Mouse (Mus musculus): ENCODE measurements around the gene Scgb3a1.

The Scgb3a1 gene

DNA sequence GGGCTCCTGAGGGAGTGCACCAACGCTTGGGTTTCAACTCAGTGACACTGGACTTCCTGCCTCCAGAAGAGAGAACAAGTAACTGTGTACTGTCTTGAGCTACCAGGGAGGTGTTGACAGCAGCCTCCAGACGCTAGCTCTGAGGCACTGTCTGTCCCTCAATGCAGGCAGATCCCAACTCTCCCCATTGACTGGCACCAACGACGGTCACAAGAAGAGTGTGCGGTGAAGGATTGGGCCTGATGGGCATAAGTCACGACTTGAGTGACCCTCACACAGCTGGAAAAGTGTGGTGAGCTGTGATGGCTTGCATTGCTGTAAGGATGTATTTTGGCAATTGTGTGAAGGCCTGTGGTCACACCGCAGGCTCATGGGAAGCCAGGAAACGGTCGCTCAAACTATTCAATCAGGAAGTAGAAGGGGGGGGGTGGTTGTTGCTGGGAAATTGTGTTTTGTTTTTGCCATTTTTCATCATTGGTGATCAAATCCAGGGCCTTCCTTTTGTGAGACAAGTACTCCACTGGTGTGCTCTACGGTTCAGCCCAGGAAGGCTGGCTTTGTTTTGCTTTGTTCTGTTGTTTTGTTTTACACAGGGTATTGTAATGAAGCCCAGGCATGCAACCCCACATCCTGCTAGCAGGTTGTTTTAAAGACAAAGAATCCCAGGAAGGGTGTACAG lies 4.5 kb upstream of the Scgb3a1 start:
- DNase-seq: no peak

DNA sequence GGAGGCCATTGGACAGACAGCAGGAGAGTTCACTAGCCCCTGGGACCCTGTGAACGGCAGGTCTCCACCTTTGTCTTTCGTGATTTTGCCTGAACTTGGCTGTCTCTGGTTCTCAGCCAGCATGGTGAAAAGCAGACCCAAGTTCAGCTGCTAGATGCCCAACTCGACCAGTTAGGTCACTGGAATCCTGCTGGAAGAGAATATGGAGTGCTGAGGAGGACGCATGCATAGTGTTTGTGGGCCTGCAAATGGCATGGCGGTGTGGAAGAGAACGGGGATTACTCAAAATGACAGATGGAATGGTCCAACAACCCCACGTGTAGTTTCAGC lies 4.0 kb upstream of the Scgb3a1 start:
- no peak for DNase-seq

DNA sequence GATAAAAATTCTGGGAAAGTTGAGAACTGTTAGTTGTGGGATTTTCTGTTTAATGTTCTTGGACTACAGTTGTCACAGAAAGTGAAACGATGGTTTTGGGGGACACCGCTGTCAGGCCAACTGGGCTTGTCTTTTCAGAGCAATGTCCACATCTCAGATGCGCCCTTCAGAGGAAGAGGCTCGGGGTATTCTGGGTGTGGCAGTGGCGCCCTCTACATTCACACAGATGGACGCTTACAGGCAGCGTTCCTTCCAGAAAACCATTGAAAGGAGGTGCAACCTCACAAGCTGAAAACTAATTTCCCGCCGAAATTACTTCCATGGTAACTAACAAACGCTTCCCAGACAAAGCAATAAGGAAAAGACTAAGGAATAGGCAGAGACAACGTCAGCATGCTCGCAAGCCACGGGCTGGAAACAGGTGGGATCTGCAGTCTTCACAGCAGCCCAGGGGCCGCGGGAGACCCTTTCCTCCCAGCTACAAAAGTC lies 1.1 kb upstream of the Scgb3a1 start:
- no peak for DNase-seq

DNA sequence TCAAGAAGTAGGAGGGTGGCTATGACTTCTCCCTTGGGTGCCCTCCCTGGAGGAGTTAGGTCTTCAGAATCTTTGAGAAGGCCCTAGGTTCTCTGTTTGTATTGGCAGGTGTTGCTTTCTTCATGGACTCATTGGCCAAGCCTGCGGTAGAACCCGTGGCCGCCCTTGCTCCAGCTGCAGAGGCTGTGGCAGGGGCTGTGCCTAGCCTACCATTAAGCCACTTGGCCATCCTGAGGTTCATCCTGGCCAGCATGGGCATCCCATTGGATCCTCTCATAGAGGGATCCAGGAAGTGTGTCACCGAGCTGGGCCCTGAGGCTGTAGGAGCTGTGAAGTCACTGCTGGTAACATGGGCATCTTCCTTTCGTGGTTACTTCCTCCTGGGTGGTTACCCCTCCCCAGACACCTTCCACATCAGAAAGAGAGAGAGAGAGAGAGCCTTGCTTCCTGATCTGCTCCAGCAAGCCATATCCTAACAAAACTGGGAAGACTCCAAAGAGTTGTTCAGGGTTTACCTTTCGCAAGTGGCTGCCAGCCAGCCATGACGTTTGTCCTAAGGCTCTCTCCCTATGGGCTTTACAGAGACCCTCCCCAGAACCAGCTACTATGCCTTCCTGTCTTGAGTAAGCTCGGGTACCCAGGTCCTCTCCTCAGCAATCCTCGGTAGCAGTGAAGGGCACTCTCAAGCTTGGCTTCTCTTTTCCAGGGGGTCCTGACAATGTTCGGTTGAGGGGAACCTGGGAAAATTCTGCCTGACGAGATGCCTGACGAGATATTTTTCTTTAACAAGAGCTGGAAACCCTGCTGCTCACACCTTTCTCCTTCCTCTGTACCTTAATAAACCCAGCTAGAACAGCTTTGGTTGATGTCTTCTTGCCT lies 1.1 kb downstream of the Scgb3a1 start:
- no peak for DNase-seq

DNA sequence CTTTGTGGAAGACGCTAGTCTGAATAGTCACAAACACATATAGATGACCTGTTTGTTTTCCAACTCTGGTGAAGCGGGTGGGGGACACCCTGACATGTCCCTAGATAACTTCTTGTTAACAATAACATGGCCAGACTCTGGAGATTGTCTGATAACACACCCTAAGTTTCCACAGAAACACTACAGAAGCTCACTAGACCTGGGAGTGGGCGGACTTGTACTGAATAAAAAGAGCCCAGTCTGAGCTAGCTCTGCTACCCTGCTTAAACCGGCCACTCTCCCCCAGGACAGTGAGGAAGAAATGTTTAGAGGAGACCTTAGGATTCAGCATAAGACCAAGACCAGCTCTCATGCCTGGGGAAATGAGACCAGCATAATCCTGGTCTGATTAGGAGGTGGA lies 2.1 kb downstream of the Scgb3a1 start:
- DNase-seq: no peak

DNA sequence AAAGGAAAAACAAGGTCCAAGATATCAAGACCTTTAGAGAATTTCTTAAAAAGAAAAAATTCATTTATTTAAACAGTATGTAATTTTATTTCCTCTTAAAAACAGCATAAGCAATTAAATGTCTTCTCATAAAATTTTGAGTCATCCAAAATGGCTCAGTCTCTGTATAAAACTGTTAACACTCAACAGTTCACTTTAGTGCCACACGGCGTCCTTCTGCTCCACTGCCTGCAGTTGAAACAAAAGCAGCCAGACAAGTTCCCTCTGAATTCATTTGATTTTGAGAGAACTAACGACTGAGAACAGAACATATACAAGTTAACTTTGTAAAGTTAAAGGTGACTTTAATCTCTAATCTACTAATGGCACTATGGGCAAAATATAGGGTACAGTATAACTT lies 10.0 kb downstream of the Scgb3a1 start:
- DNase-seq: no peak

DNA sequence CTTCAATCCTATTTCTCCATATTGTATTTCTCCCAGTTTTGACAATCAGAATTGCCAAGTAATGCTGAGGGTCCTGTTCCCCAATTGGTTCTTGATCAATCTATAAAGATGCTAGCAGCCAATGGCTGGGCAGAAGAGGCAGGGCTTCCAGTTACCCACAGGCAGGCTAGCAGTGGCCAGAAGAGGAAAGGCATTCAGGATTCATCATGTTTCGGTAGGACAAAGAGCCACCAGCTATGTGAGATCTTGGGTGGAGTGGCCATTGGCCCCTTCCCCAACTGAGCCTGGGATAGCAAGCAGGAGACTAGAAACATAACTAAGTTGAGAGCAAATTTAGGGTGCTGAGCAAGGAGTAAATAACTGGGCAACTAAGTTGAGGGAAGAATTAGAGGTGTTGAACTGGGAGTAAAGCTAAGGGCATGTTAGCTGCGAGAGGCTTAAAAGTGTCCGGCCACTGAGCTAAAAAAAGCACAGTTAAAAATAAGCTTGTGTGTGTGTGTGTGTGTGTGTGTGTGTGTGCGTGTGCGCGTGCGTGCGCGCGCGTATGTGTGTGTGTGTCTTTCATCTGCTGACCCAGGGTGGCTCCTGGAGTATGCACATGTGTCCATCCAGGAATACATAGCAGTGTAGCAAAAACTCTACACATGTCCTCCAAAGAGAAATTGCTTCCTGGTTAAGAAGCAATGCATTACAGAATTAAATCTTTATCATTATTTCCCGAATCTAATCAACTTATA lies 21.0 kb downstream of the Scgb3a1 start:
- no peak for DNase-seq

DNA sequence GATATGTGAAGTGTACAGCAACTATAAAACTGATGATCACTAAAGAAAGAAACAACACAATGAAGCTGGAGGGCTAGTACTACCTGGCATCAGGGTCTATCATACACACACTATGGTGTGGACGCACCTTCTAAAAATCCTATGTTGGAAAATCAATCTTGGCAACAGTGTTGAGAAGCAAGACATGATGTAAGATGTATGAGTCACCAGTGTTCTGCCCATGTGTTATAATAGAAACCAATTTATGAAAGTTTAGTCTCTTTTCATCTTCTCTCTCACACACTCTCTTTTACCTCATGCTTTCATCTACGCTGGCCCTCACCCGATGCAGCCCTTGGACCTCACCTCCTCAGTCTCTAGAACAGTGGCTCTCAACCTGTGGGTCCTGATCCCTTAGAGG lies 31.6 kb downstream of the Scgb3a1 start:
- no peak for DNase-seq

DNA sequence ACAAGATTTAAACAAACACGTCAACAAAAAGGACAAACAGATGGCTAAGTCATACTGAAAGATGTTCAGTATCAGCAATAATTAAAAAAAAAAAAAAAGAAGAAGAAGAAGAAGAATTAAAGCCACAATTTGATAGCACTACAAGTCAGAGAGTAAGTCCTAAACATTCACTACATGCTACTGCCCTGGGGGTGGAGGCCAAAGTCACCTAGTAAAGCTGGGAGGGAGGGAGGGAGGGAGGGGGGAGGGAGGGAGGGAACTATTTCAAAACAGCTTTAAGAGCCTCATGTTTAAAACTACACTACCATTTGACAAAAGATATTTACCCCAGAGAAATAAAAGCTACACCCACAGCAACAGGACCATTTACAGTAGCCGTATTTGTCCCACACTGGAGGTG lies 32.3 kb downstream of the Scgb3a1 start:
- DNase-seq: no peak

DNA sequence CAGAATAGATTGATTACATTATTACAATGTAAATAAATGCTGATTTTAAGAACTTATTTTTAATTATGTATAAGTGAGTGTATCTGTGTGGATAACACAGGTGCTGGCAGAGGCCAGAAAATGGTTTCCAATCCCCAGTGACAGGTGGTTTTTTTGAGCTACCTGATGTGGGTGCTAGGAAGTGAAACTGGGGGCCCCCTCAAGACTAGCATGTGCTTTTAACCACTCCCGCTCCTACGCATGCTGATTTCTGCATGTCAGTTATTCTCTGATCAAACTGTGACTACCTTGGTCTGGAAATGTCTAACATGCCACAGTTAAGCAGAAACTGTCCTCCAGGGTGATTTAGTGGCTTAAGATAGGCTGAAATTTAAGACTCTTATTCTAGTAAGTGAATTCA lies 33.1 kb downstream of the Scgb3a1 start:
- no peak for DNase-seq

DNA sequence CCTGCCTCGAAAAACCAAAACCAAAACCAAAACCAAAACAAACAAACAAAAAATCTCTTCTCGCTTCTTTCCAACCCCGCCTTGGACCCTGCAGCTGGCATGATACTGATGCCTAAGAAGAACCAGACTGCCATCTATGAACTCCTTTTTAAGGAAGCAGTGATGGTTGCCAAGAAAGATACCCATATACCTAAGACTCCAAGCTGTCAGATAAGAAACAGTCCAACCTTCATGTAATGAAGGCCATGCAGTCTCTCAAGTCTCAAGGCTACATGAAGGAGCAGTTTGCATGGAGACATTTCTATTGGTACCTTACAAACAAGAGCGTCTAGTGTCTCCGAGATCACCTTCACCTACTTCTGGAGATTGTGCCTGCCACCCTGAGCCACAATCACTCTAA lies 34.4 kb downstream of the Scgb3a1 start:
- no peak for DNase-seq

DNA sequence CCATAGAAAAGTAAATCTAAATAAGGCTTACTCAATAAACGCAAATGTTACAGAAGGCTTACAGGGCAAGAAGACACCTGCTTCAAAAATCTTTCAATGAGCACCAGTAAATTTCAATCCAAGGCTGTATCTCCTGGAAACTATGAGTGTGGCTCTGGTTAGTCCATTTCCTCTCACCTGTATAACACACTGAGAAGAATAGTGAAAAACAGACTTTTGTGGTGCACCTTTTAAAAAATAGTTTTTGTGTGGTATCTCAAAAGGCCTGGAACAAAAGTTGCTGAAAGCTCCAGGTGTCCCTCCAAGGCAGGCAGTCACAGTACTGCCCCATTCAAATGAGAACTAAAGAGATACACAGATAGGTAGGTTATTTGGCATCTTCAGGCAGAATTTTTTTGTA lies 35.7 kb downstream of the Scgb3a1 start:
- DNase-seq: no peak

DNA sequence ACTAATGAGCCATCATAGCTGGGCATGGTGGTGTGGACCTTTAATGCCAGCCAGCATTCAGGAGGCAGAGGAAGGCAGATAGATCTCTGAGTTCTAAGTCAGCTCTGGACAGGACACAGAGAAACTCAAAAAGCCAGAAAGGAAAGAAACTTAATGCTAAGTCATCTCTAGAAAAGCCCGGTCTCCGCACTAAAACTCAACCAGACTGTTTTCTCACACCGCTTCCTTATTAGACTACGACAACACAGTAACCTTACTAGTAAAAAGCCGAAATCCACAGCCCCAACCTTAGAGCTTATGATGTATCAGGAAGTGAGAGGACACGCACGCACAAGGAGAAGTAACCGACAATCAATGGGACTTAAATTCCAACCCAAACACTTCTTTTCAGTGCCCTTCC lies 38.6 kb downstream of the Scgb3a1 start:
- no peak for DNase-seq

DNA sequence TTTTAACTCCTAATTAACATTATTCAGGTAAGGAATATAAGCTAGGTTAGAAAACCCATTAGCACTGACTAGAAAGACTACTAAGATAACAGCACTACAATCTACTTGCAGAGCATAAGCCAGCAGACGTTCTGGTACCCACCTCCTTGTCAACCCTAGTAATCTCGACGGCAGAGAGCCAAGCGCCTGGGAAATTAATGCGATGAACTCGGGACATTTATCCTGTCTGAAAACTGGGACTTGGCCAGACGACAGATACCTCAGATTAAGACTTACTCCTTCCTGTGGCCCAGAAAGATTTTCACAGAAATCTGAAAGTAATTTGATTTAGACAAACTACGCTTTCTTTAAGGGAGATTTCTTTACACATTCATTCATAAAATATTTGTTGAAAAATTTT lies 41.4 kb downstream of the Scgb3a1 start:
- DNase-seq: no peak

DNA sequence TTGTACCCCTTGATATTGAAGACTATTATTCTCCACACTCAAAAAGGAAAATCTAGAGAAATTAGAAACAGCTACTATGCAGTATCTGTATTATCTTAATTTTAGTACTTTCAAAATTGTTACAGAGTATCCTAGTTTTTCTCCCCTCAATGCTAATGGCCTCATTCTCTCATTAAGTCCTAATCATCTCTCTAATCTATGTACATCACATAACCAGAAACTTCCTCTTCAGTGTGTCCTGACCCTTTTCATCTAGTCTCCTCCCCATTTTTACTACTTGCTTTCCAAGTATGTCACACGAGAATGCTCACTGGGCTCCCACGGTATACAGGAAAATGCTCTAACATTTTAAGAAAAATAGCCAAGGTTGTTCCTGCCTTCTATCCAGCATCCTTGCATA lies 44.4 kb downstream of the Scgb3a1 start:
- DNase-seq: no peak

DNA sequence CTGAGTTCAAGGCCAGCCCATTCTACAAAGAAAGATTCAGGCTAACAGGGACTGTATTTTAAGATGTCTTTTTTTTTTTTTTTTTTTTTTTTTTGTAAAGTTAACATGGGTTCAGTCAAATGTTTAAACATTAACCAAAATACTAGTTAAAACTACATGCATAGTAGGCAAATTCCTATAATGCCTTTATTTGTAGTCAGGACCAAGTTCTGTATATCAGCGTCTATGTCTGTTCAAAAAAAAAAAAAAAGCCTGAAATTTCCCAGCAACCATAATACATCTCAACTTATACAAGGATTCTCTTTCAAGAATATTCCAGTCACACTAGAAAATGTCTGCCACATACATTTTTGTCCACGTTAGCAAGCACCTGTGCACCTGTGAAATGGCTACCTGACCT lies 47.3 kb downstream of the Scgb3a1 start:
- DNase-seq: no peak

DNA sequence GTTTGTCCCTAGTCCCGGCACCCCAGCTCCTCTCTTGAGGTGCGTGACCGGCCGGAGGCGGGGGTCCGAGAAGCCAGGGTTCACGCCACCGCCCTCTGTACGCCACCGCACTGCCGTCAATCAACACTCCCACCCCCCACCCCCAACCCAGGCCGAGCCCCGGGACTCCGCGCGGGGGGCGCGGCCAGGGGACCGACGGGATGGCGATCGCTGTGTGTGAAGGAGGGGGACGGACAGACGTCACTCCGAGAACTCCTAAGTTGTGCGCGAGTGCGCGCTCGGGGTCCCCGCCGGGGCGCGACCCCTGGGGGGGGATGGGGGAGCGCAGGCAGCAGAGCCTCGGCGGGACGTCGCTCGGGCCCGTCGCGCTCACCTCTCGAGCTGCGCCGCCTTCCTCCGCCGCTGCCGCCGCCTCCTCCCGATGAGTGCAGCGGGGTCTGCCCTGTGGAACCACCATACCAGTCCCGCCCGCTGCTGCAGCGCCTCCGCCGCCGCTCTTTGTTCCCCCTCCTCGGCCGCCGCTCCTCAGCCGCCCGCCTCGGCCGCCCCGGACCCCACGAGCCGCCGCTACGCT lies 48.7 kb downstream of the Scgb3a1 start:
- DNase-seq: peak; percentile 37

DNA sequence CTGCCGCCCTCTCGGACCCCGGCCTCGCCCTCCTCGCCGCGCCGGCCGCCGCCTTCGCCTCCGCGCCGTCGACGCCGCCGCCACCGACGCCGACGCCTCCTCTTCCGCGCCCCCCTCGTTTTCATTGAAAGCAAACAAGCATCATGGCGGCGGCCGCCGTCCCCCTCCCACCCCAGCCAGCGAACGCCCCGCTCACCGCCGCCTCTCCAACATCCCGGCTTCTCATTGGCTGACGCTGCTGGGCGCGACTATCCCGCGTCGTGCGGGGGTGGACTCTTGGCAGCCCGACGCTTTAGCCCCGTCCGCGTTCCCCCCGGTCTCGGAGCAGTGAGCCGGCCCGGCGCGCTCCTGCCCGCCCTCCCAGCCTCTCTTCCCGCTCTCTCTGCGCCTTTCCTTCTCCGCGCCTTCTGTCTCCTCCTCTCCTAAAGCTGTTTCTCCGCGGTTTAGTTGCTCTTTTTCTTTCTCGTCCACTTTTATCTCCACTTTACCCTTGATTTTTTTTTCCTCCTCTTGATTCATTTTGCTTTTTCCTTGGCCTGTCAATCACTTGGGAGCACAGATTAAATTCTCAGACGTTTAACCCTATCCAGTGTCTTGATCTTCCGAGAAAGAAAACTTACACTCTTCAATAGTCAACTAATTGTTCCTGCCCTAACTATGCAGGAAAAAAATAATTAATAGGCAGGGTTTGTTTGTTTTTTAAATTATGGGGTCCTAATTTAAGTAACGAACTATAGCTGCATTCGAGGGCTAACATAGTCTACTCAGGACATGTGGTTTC lies 49.3 kb downstream of the Scgb3a1 start, which contains the start of gene Cnot6:
Gene Cnot6 (minus strand): TSS at position 169 of the 781 bp plus-strand sequence.
- DNase-seq: peak; percentile 97

DNA sequence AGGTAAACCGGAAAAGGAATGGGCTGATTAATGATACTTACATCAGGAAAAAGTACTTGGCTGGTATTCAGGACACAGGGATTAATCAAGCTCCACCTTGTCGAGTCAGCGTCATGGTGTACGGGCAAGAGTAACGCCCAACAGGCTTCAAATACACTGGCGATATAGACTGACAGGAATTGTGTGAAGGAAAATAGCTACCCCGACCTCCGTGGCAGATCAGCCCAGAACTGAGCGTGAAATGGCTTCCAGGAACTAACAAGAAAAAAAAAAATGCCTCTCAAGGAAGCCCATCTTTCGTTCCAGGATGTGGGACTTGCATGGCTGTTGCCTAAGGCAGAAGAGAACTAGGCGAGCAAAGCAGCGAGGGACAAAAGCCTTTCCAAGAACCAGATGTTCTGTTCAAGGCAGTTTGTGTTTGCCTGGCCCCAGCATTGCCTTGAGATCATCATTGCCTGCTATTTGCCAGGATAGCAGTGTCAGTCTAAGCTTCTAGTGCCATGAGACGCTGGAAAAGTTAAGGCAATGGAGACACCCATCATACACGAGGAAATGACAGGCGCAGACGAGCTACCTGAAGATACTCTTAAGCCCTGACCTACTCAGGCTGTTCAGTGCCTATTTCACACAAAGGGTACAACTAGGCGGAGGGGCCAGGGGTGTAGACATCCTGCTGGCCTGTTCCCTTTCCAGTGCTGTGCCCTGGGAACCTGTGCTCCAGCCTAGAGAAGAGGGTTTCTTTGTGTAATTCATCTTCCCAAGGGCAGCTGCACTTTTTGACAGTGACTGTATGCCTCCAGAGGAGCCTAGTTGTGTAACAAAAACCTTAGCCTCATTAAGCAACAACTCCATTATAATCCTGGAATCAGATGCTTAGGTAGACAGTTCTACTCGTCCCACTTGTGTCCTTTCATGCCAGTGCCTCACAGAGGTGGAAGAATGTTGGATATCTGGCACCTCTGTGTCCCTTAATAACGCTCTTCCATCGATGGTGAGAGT lies 50.2 kb downstream of the Scgb3a1 start:
- no peak for DNase-seq

Measured in right cerebral cortex, postnatal 4 days (tissue).